Mouse (Mus musculus) limb, embryonic 15.5 days (tissue): Measurements from ENCODE around the gene Mmp21. TPM values are rescaled to one million over a fixed set of nuclear protein-coding genes. Genes with fewer than 3 reads are reported as not detected.

Source experiments
- ATAC-seq: fragments of 200-750 bp; cut with Nextera tagmentation; 2 replicates; pipeline ENCODE4 v1.8.0; 2017; ENCODE audit warnings: low read depth, moderate TSS enrichment; ENCODE audit not compliant: insufficient number of reproducible peaks, low FRiP score, low TSS enrichment
- H3K27ac ChIP-seq: fragments of 300-500 bp; sonication (generic); 2 replicates; pipeline ENCODE4 v1.5.1; 2015; ENCODE audit warnings: moderate library complexity, mild to moderate bottlenecking, inconsistent platforms
- H3K27me3 ChIP-seq: fragments of 300-500 bp; sonication (generic); 2 replicates; pipeline ENCODE4 v1.6.1; 2015; ENCODE audit warnings: inconsistent platforms
- H3K36me3 ChIP-seq: fragments of 300-500 bp; sonication (generic); 2 replicates; pipeline ENCODE4 v1.6.1; 2015; ENCODE audit warnings: inconsistent platforms
- H3K4me1 ChIP-seq: fragments of 300-500 bp; sonication (generic); 2 replicates; pipeline ENCODE4 v1.6.1; 2015; ENCODE audit warnings: inconsistent platforms
- H3K4me2 ChIP-seq: fragments of 300-500 bp; sonication (generic); 2 replicates; pipeline ENCODE4 v1.6.1; 2015; ENCODE audit warnings: mild to moderate bottlenecking, inconsistent platforms
- H3K4me3 ChIP-seq: fragments of 300-500 bp; sonication (generic); 2 replicates; pipeline ENCODE4 v1.5.1; 2015; ENCODE audit warnings: mild to moderate bottlenecking, inconsistent platforms
- H3K9ac ChIP-seq: fragments of 300-500 bp; sonication (generic); 2 replicates; pipeline ENCODE4 v1.6.1; 2015; ENCODE audit warnings: inconsistent platforms
- H3K9me3 ChIP-seq: fragments of 300-500 bp; sonication (generic); 2 replicates; pipeline ENCODE4 v1.6.1; 2016; ENCODE audit warnings: inconsistent platforms
- WGBS: fragments of 180-500 bp; shearing (Covaris S2); methylation state at CpG from one replicate; pipeline ENCODE4 v1.1.7; 2015; 5-methylcytosine and 5-hydroxymethylcytosine counted together
- polyA plus RNA-seq: library from polyadenylated mRNA; unstranded; fragments of >200 nt; fragmentation: Nextera tagmentation; extraction: Ambion mirVana; gene quantifications from 2 replicates; pipeline ENCODE4 v1.2.1, GENCODE M21; 2015

Gene Mmp21
- not detected in 2 replicates for polyA plus RNA-seq

- ATAC-seq = no peak
Observed at GRCm38 (mm10) chr7:133679961-133680360, at the start of gene Mmp21. TSS of gene Mmp21 (minus strand) at chr7:133680061.

DNA sequence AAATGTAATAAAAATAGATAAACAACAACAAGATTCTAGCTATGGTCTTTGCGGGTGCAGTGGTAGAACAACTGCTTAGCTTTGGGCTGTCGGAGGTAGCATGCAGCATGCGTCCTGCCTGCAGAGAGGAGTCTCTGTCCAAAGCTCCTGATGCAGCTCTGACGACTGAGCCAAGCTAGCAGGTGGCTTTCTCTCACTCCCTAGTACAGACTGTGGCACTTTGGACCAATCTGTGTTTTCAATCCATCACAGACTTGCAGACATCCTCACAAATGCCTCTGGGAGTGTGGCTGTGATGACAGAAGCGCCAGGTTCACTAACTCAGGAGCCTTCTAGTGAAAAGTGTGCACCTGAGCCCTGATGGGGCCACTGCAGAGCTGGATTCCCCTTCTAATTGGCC is 49.5 kb upstream of the Mmp21 start:
- Histone ChIP-seq H3K4me3 (no peak overlapping the region), H3K27me3 (no peaks in the 10 kb centered on the region), H3K27ac (no peak overlapping the region), H3K4me2 (no peak overlapping the region), H3K36me3 (peaks cover 4% of the 10 kb centered on the region; the same call in 1 of the 2 replicates), H3K9ac (no peak overlapping the region), H3K9me3 (no peaks in the 10 kb centered on the region), H3K4me1 (no peaks in the 10 kb centered on the region)
- 69% methylated on average over 5 of the region's 5 CpGs for whole genome bisulfite sequencing
- no peak for ATAC-seq

More at GRCm38 (mm10) chr7:133679961-133680360, at the start of gene Mmp21:
- Histone ChIP-seq H3K9ac (no peak within 1 kb of the TSS), H3K27me3 (no peaks in the 10 kb centered on the region), H3K4me2 (no peak within 1 kb of the TSS), H3K27ac (no peak within 1 kb of the TSS), H3K4me3 (no peak within 1 kb of the TSS), H3K4me1 (no peaks in the 10 kb centered on the region), H3K36me3 (peaks cover 19% of the 10 kb centered on the region; the same call in 1 of the 2 replicates), H3K9me3 (no peaks in the 10 kb centered on the region)
- WGBS = 59% methylated on average over 3 of the region's 3 CpGs

- H3K4me2 ChIP-seq = no peak overlapping the region
- H3K36me3 ChIP-seq = peaks cover 23% of the 10 kb centered on the region
- no peak overlapping the region for H3K9ac ChIP-seq
- ATAC-seq = no peak
- no peaks in the 10 kb centered on the region for H3K27me3 ChIP-seq
- WGBS = 78% methylated on average over 6 of the region's 6 CpGs
- H3K9me3 ChIP-seq = no peaks in the 10 kb centered on the region
- H3K4me1 ChIP-seq = no peaks in the 10 kb centered on the region
- H3K27ac ChIP-seq = no peak overlapping the region
- no peak overlapping the region for H3K4me3 ChIP-seq
Observed at GRCm38 (mm10) chr7:133727027-133727426, 47.2 kb upstream of the Mmp21 start.

GRCm38 (mm10) chr7:133725571-133725970 is 45.7 kb upstream of the Mmp21 start:
- Histone ChIP-seq H3K27me3 (no peaks in the 10 kb centered on the region), H3K4me2 (no peak overlapping the region), H3K4me3 (no peak overlapping the region), H3K4me1 (no peaks in the 10 kb centered on the region), H3K9me3 (no peaks in the 10 kb centered on the region), H3K9ac (no peak overlapping the region), H3K36me3 (peaks cover 35% of the 10 kb centered on the region), H3K27ac (no peak overlapping the region)
- ATAC-seq = no peak
- WGBS = 54% methylated on average over 10 of the region's 10 CpGs

GRCm38 (mm10) chr7:133724844-133725243 is 45.0 kb upstream of the Mmp21 start:
- H3K4me2 ChIP-seq = no peak overlapping the region
- H3K27me3 ChIP-seq = no peaks in the 10 kb centered on the region
- no peak overlapping the region for H3K27ac ChIP-seq
- H3K9me3 ChIP-seq = no peaks in the 10 kb centered on the region
- ATAC-seq = no peak
- WGBS = 56% methylated on average over 10 of the region's 10 CpGs
- no peaks in the 10 kb centered on the region for H3K4me1 ChIP-seq
- H3K9ac ChIP-seq = no peak overlapping the region
- no peak overlapping the region for H3K4me3 ChIP-seq
- H3K36me3 ChIP-seq = peaks cover 42% of the 10 kb centered on the region

DNA sequence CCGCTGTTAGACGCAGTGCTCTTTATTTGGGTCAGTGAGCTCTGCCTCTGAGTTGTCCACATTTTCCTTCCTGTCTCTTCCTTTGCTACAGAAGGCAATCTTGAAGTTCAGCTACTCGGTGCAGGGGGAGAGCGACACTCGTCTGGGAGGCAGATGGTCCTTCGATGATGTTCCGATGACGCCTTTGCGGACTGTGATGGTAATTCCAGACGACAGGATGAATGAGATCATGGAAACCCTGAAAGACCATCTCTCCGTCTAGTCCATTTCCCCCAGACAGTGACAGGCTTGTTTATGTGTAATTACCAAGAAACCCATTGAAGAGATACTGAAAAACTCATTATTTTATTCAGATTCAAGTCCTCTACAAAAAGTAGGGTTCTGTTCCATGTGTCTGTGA is 40.8 kb upstream of the Mmp21 start:
- Histone ChIP-seq H3K27ac (no peak overlapping the region), H3K4me2 (no peak overlapping the region), H3K4me3 (no peak overlapping the region), H3K27me3 (no peaks in the 10 kb centered on the region), H3K4me1 (no peaks in the 10 kb centered on the region; the same call in 1 of the 2 replicates), H3K9me3 (no peaks in the 10 kb centered on the region), H3K9ac (no peak overlapping the region), H3K36me3 (peaks cover 83% of the 10 kb centered on the region)
- 77% methylated on average over 11 of the region's 11 CpGs for WGBS
- no peak for ATAC-seq

DNA sequence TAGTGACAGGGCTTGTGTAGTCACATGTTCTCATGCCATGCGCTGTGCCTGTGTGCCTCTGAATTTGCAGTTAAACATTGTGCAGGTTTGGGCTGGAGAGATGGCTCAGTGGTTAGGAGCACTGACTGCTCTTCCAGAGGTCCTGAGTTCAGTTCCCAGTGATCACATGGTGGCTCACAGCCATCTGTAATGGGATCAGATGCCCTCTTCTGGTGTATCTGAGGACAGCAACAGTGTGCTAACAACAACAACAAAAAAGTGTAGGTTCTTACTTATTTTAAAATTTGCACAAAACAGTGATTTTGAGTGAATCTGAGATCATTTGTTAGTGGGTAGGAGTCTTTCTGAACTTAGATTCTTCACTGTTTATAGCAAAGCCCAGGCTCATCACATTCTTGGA is 38.7 kb upstream of the Mmp21 start:
- no peaks in the 10 kb centered on the region for H3K27me3 ChIP-seq
- no peak for ATAC-seq
- 95% methylated on average over 1 of the region's 1 CpGs for WGBS
- H3K4me3 ChIP-seq = no peak overlapping the region
- no peaks in the 10 kb centered on the region; the same call in 1 of the 2 replicates for H3K4me1 ChIP-seq
- no peak overlapping the region for H3K4me2 ChIP-seq
- no peaks in the 10 kb centered on the region for H3K9me3 ChIP-seq
- H3K36me3 ChIP-seq = peaks cover 95% of the 10 kb centered on the region
- no peak overlapping the region for H3K27ac ChIP-seq
- no peak overlapping the region for H3K9ac ChIP-seq

- Histone ChIP-seq H3K27ac (no peak overlapping the region), H3K36me3 (peaks cover 84% of the 10 kb centered on the region), H3K9me3 (no peaks in the 10 kb centered on the region), H3K4me3 (no peak overlapping the region), H3K27me3 (no peaks in the 10 kb centered on the region), H3K4me2 (no peak overlapping the region), H3K4me1 (no peaks in the 10 kb centered on the region; the same call in 1 of the 2 replicates), H3K9ac (no peak overlapping the region)
- WGBS = 74% methylated on average over 4 of the region's 4 CpGs
- no peak for ATAC-seq
Observed at GRCm38 (mm10) chr7:133715387-133715786, 35.5 kb upstream of the Mmp21 start.

DNA sequence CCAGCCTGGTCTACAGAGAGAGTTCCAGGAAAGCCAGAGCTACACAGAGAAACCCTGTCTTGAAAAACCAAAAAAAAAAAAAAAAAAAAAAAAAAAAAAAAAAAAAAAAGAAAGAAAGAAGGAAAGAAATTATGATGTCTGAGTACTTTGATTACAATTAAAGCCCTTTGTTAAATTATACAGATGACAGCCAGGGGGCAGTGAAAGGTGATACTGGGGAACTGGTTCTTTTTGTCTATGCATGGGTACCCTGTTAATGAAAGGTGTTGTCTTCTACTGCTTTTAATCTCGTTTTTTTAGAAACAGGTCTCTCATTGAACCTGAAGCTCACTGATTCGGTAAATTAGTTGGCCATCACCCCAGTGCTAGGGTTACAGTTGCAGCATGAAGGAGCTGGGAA is 27.4 kb upstream of the Mmp21 start:
- Histone ChIP-seq H3K36me3 (peaks cover 7% of the 10 kb centered on the region; the same call in 1 of the 2 replicates), H3K27ac (no peak overlapping the region), H3K4me3 (no peak overlapping the region), H3K4me1 (peaks cover 11% of the 10 kb centered on the region), H3K4me2 (no peak overlapping the region), H3K9ac (no peak overlapping the region), H3K9me3 (no peaks in the 10 kb centered on the region), H3K27me3 (no peaks in the 10 kb centered on the region)
- 80% methylated on average over 2 of the region's 2 CpGs for WGBS
- no peak for ATAC-seq

DNA sequence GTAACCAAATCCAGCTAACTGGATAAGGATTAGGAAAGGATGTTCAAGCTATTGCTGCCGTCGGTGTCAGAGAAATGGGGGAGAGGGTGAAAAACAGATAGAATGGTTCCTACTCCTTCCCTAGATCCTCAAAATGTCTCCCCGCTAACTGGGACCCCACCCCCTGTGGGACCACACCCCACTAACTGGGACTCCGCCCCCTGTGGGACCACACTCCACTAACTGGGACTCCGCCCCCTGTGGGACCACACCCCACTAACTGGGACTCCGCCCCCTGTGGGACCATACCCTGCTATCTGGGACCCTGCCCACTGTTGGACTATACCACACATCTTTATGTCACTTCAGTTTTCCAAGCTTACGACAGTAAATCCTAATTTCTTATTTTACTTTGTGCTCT is 24.0 kb upstream of the Mmp21 start:
- H3K4me3 ChIP-seq = no peak overlapping the region
- no peak overlapping the region for H3K27ac ChIP-seq
- H3K4me2 ChIP-seq = no peak overlapping the region
- WGBS = 92% methylated on average over 7 of the region's 7 CpGs
- no peaks in the 10 kb centered on the region for H3K27me3 ChIP-seq
- H3K9me3 ChIP-seq = no peaks in the 10 kb centered on the region
- peaks cover 10% of the 10 kb centered on the region; the same call in 1 of the 2 replicates for H3K36me3 ChIP-seq
- H3K9ac ChIP-seq = no peak overlapping the region
- H3K4me1 ChIP-seq = peaks cover 3% of the 10 kb centered on the region; the same call in 1 of the 2 replicates
- ATAC-seq = no peak

GRCm38 (mm10) chr7:133702333-133702732 is 22.5 kb upstream of the Mmp21 start:
- Histone ChIP-seq H3K4me1 (no peaks in the 10 kb centered on the region), H3K27ac (no peak overlapping the region), H3K4me3 (no peak overlapping the region), H3K9ac (no peak overlapping the region), H3K9me3 (no peaks in the 10 kb centered on the region), H3K4me2 (no peak overlapping the region), H3K36me3 (peaks cover 13% of the 10 kb centered on the region; the same call in 1 of the 2 replicates), H3K27me3 (no peaks in the 10 kb centered on the region)
- 78% methylated on average over 10 of the region's 10 CpGs for WGBS
- ATAC-seq = no peak

GRCm38 (mm10) chr7:133701366-133701765 is 21.5 kb upstream of the Mmp21 start:
- no peak for ATAC-seq
- H3K4me3 ChIP-seq = no peak overlapping the region
- H3K27ac ChIP-seq = no peak overlapping the region
- H3K4me2 ChIP-seq = no peak overlapping the region
- H3K9ac ChIP-seq = no peak overlapping the region
- peaks cover 22% of the 10 kb centered on the region; the same call in 1 of the 2 replicates for H3K36me3 ChIP-seq
- WGBS = 95% methylated on average over 7 of the region's 7 CpGs
- no peaks in the 10 kb centered on the region for H3K4me1 ChIP-seq
- H3K27me3 ChIP-seq = no peaks in the 10 kb centered on the region
- no peaks in the 10 kb centered on the region for H3K9me3 ChIP-seq

DNA sequence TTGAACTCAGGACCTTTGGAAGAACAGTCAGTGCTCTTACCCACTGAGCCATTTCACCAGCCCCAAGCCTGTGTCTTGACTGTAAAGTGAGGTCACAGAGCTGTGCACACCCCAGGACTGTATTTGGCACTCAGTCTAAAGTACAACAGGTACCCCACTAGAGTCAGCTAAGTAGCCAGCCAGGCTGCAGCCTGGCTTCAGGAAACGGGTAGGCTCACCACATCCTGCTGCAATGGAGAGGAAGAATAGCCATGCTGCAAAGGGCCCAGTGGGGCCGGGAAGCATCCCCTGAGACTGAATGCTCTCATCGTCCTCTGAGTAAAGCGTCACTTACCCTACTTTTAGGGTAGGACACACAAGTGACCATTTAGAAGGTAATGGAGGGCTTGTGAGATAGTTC is 20.0 kb upstream of the Mmp21 start:
- H3K9ac ChIP-seq = no peak overlapping the region
- H3K4me2 ChIP-seq = no peak overlapping the region
- no peak for ATAC-seq
- H3K9me3 ChIP-seq = no peaks in the 10 kb centered on the region
- no peaks in the 10 kb centered on the region for H3K27me3 ChIP-seq
- peaks cover 24% of the 10 kb centered on the region; the same call in 1 of the 2 replicates for H3K36me3 ChIP-seq
- WGBS = 89% methylated on average over 4 of the region's 4 CpGs
- H3K4me3 ChIP-seq = no peak overlapping the region
- H3K27ac ChIP-seq = no peak overlapping the region
- H3K4me1 ChIP-seq = no peaks in the 10 kb centered on the region
